9 mouse cellular contexts compared by ENCODE assay signal in genomic region chr12:13180715-13181335, GRCm38 (mm10).
A peak's percentile ranks its signal among the peaks of the same experiment; 100 is the strongest.
DNase-seq lines count a peak whose midpoint lies in the region; ATAC-seq and TF ChIP-seq lines count a peak whose summit lies in the region.
"Had no signal": no experiment of that assay in that cellular context is flagged by ENCODE, and none has a peak within 500 bp of the region (broad histone marks: within the 10 kb centered on the region; RNA-seq: fewer than 3 reads in every experiment).

No protein-coding gene starts in this region.

- H3K4me1 ChIP-seq in forebrain, postnatal 0 days (ENCODE audit: insufficient read depth): peaks cover 9% of the 10 kb centered on the region; the same call in 1 of the 2 replicates
- peaks cover 16% of the 10 kb centered on the region; the same call in 1 of the 2 replicates for H3K4me1 ChIP-seq in kidney, postnatal 0 days (replicated peaks; ENCODE audit: insufficient read depth, low read length)
- peaks cover 15% of the 10 kb centered on the region for H3K4me1 ChIP-seq in midbrain, embryonic 13.5 days (replicated peaks)

- DNase-seq in testis, postnatal 10 days (ENCODE audit: low spot score): peak; percentile 47
- DNase-seq in testis, postnatal 14 days (ENCODE audit: low spot score): no peak
- DNase-seq in forebrain, postnatal 0 days: peak; percentile 45
- peak; percentile 49 for DNase-seq in kidney, postnatal 0 days (ENCODE audit: low spot score)
- DNase-seq in layer of hippocampus, postnatal 36 days: no peak
- DNase-seq in thymus, postnatal 36 days: no peak
- no peak for DNase-seq in adrenal gland, adult 8-10 months

- 0 out of 2 replicates have a peak overlapping the region, but pooled peaks have one; percentile 15 for H3K27ac ChIP-seq in forebrain, postnatal 0 days (ENCODE audit: low read depth, low read length)
- H3K27ac ChIP-seq in kidney, postnatal 0 days: peak overlapping the region; percentile 50; the same call in 1 of the 2 replicates
- H3K27ac ChIP-seq in midbrain, embryonic 13.5 days: 0 out of 2 replicates have a peak overlapping the region, but pooled peaks have one; percentile 9
- H3K27ac ChIP-seq: limb, embryonic 15.5 days had no signal

- 19% methylated on average over 9 of the region's 9 CpGs for WGBS in forebrain, postnatal 0 days
- 25% methylated on average over 9 of the region's 9 CpGs for WGBS in kidney, postnatal 0 days
- 13% methylated on average over 9 of the region's 9 CpGs for WGBS in midbrain, embryonic 13.5 days

- no peaks in the 10 kb centered on the region for H3K27me3 ChIP-seq in forebrain, postnatal 0 days (ENCODE audit: insufficient read depth, low read length)
- H3K27me3 ChIP-seq in kidney, postnatal 0 days (ENCODE audit: insufficient read depth, low read length): no peaks in the 10 kb centered on the region
- H3K27me3 ChIP-seq in midbrain, embryonic 13.5 days: no peaks in the 10 kb centered on the region

- no peaks in the 10 kb centered on the region for H3K36me3 ChIP-seq in forebrain, postnatal 0 days (ENCODE audit: insufficient read depth)
- H3K36me3 ChIP-seq in kidney, postnatal 0 days (ENCODE audit: insufficient read depth, low read length): no peaks in the 10 kb centered on the region
- H3K36me3 ChIP-seq in midbrain, embryonic 13.5 days: no peaks in the 10 kb centered on the region
- H3K36me3 ChIP-seq: limb, embryonic 15.5 days had no signal

- ATAC-seq in forebrain, postnatal 0 days: peak; percentile 88
- ATAC-seq in kidney, postnatal 0 days (replicated peaks; ENCODE audit: low FRiP score, low read depth): peak; percentile 80
- peak; percentile 88 for ATAC-seq in midbrain, embryonic 13.5 days

- no peaks in the 10 kb centered on the region for H3K9me3 ChIP-seq in forebrain, postnatal 0 days (ENCODE audit: low read length)
- H3K9me3 ChIP-seq in kidney, postnatal 0 days (replicated peaks; ENCODE audit: low read length): no peaks in the 10 kb centered on the region
- H3K9me3 ChIP-seq in midbrain, embryonic 13.5 days: no peaks in the 10 kb centered on the region
- H3K9me3 ChIP-seq: limb, embryonic 15.5 days had no signal

- H3K4me3 ChIP-seq in forebrain, postnatal 0 days (ENCODE audit: low read depth, low read length): no peak overlapping the region
- H3K4me3 ChIP-seq in kidney, postnatal 0 days (replicated peaks; ENCODE audit: low read depth, low read length): no peak overlapping the region
- H3K4me3 ChIP-seq in midbrain, embryonic 13.5 days (replicated peaks): no peak overlapping the region
- H3K4me3 ChIP-seq: limb, embryonic 15.5 days had no signal

- H3K9ac ChIP-seq in forebrain, postnatal 0 days: no peak overlapping the region
- H3K9ac ChIP-seq in kidney, postnatal 0 days (ENCODE audit: low read depth, low read length): no peak overlapping the region
- H3K9ac ChIP-seq in midbrain, embryonic 13.5 days (replicated peaks): peak overlapping the region; percentile 20; the same call in 1 of the 2 replicates
- H3K9ac ChIP-seq: limb, embryonic 15.5 days had no signal

- no peak for TF ChIP-seq CTCF in forebrain, postnatal 0 days (IDR thresholded peaks at IDR 0.05; ENCODE audit: low read depth)
- no peak for TF ChIP-seq CTCF in kidney, postnatal 0 days (IDR thresholded peaks at IDR 0.05; ENCODE audit: low read depth)

- H3K4me2 ChIP-seq in forebrain, postnatal 0 days (ENCODE audit: low read depth): no peak overlapping the region
- H3K4me2 ChIP-seq in kidney, postnatal 0 days (ENCODE audit: low read length): no peak overlapping the region
- H3K4me2 ChIP-seq in midbrain, embryonic 13.5 days (replicated peaks): peak overlapping the region; percentile 1; the same call in 1 of the 2 replicates
- H3K4me2 ChIP-seq: limb, embryonic 15.5 days had no signal

Comparison
In these comparisons a context has a peak if more than half of its experiments do, and no peak if none do; other contexts are left out.
1. DNase-seq: peak in testis, postnatal 10 days (single experiment), forebrain, postnatal 0 days (single experiment) and kidney, postnatal 0 days (single experiment); none in testis, postnatal 14 days (single experiment), layer of hippocampus, postnatal 36 days (0 of 2), thymus, postnatal 36 days (0 of 2) and adrenal gland, adult 8-10 months (single experiment).
2. Peak in every context shown above with its lines, with median percentiles within 50 percentile points of each other: ATAC-seq and H3K27ac ChIP-seq.